Mouse (Mus musculus) lung, postnatal 0 days (tissue): ENCODE results near the gene Akap8l.

Source experiments
- CTCF ChIP-seq: IDR thresholded peaks from 2 replicates; pipeline ENCODE4 v1.5.1; 2016; ENCODE audit warnings: antibody characterized with exemption, mild to moderate bottlenecking
- EP300 ChIP-seq: IDR thresholded peaks from 2 replicates; pipeline ENCODE4 v1.6.1; 2016; ENCODE audit warnings: antibody characterized with exemption, mild to moderate bottlenecking, control low read depth

DNA sequence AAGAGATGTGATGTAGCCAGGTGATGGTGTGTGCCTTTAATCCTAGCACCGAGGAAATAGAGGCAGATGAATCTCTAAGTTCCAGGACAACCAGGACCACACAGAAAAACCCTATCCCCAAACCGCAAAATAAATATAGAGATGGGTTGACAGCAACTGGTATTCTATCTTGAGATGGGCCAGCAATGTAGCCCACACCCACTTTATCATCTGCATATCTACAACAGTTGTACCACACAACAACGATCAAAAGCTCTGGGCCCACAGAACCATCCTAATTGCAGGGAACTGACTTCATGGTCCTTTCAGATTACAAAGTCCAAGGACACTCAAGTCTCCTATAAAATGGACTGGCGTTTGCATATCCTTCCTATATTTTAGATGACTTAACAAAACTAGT lies 42.4 kb downstream of the Akap8l start:
- TF ChIP-seq EP300 (no peak), CTCF (no peak)
